Mouse (Mus musculus): ENCODE data around the gene Tmem267. TPM values are rescaled to one million over a fixed set of nuclear protein-coding genes. Genes with fewer than 3 reads are reported as not detected.

Gene Tmem267
- polyA plus RNA-seq, 1 experiment, result 18.2 TPM

DNA sequence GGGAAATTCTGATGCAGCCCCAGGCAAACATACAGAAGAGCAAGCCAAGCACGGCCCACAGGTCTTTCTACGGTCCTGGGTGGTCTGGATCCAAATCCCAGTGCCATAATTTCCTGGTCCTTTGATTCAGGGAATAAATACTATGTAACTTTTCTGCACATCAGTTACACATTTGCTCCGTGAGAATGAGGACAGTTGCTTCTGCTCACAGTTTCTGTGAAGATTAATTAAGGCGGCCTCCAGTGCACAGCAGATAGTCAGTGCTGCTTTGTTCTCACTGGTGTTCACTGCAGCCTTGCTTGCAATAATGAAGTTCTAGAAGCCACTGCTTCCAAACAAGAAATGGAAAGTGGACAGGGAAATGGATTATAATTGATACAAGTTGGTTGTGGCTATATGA, 150.0 kb downstream of the Tmem267 start:
- Histone ChIP-seq H3K4me3 (replicated peaks; ENCODE audit: insufficient read depth, low read depth, low read length) (no peak overlapping the region), H3K4me1 (ENCODE audit: control insufficient read depth, insufficient read depth, low read length) (no peaks in the 10 kb centered on the region), H3K27me3 (ENCODE audit: control insufficient read depth, insufficient read depth, low read length) (no peaks in the 10 kb centered on the region), H3K27ac (ENCODE audit: insufficient read depth, low read length) (no peak overlapping the region)
- no peak for TF ChIP-seq POLR2A (IDR thresholded peaks at IDR 0.05; ENCODE audit: borderline replicate concordance, insufficient read depth, low read length)
- 78% methylated on average over 4 of the region's 4 CpGs for WGBS
- DNase-seq, result no peak

GRCm38 (mm10) chr13:119638449-119638848, 150.6 kb downstream of the Tmem267 start:
- DNase-seq, result no peak
- TF ChIP-seq CTCF (IDR thresholded peaks at IDR 0.05; ENCODE audit: borderline replicate concordance, insufficient read depth, low read depth, low read length), result no peak
- no peak for TF ChIP-seq POLR2A (IDR thresholded peaks at IDR 0.05; ENCODE audit: borderline replicate concordance, insufficient read depth, low read length)
- no peak overlapping the region for H3K4me3 ChIP-seq (replicated peaks; ENCODE audit: insufficient read depth, low read depth, low read length)
- H3K4me1 ChIP-seq (ENCODE audit: control insufficient read depth, insufficient read depth, low read length), result no peaks in the 10 kb centered on the region
- no peak overlapping the region for H3K27ac ChIP-seq (ENCODE audit: insufficient read depth, low read length)
- no peaks in the 10 kb centered on the region for H3K27me3 ChIP-seq (ENCODE audit: control insufficient read depth, insufficient read depth, low read length)
- WGBS, result 82% methylated on average over 5 of the region's 5 CpGs

DNA sequence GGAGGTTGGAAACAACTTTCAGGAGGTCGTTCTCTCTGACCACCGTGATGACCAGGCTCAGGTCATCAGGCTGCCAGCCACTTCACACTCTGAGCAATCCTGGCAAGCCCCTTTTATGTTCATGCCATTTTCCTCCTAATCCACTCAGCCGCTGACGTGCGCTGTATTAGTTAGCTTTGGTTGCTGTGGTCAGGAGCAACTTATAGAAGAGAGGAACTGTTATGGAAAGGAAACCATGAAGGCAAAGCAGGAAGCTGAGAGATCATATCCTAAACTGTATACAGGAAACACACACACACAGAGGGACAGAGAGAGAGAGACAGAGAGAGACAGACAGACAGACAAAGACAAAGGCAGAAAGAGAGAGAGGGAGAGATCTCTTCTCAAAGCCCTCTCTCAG, 151.5 kb downstream of the Tmem267 start:
- DNase-seq, result no peak
- WGBS, result 76% methylated on average over 5 of the region's 5 CpGs
- H3K4me1 ChIP-seq (ENCODE audit: control insufficient read depth, insufficient read depth, low read length), result no peaks in the 10 kb centered on the region
- no peaks in the 10 kb centered on the region for H3K27me3 ChIP-seq (ENCODE audit: control insufficient read depth, insufficient read depth, low read length)
- no peak overlapping the region for H3K4me3 ChIP-seq (replicated peaks; ENCODE audit: insufficient read depth, low read depth, low read length)
- H3K27ac ChIP-seq (ENCODE audit: insufficient read depth, low read length), result no peak overlapping the region
- TF ChIP-seq CTCF (IDR thresholded peaks at IDR 0.05; ENCODE audit: borderline replicate concordance, insufficient read depth, low read depth, low read length) (no peak), POLR2A (IDR thresholded peaks at IDR 0.05; ENCODE audit: borderline replicate concordance, insufficient read depth, low read length) (no peak)

DNA sequence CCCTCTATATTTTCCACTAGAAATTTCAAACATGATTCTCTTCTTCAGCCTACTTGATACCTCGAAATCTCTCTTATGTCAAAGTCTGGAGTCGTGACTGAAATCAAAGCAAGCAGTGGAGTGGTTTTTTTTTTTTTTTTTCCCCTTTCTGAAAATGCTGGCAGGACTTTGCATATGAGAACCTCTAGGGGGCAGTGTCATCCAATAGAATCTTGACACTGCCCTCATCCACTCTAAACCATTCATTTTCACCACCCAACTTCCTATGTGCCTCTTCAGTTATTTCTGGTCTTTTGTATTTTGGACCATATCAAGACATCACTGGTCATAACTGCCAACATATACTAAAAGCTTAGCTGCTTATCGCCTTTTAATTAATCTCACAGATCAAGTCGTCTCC, 152.7 kb downstream of the Tmem267 start:
- WGBS, result 37% methylated on average over 4 of the region's 4 CpGs
- H3K4me1 ChIP-seq (ENCODE audit: control insufficient read depth, insufficient read depth, low read length), result no peaks in the 10 kb centered on the region
- TF ChIP-seq POLR2A (IDR thresholded peaks at IDR 0.05; ENCODE audit: borderline replicate concordance, insufficient read depth, low read length) (no peak), CTCF (IDR thresholded peaks at IDR 0.05; ENCODE audit: borderline replicate concordance, insufficient read depth, low read depth, low read length) (no peak; the same call in 1 of the 2 replicates)
- no peaks in the 10 kb centered on the region for H3K27me3 ChIP-seq (ENCODE audit: control insufficient read depth, insufficient read depth, low read length)
- H3K27ac ChIP-seq (ENCODE audit: insufficient read depth, low read length), result no peak overlapping the region
- H3K4me3 ChIP-seq (replicated peaks; ENCODE audit: insufficient read depth, low read depth, low read length), result no peak overlapping the region
- DNase-seq, result peak in 1 of 2 experiments; percentile 25

GRCm38 (mm10) chr13:119641145-119641544, 153.3 kb downstream of the Tmem267 start:
- WGBS, result 76% methylated on average over 7 of the region's 7 CpGs
- Histone ChIP-seq H3K27me3 (ENCODE audit: control insufficient read depth, insufficient read depth, low read length) (no peaks in the 10 kb centered on the region), H3K4me1 (ENCODE audit: control insufficient read depth, insufficient read depth, low read length) (no peaks in the 10 kb centered on the region), H3K27ac (ENCODE audit: insufficient read depth, low read length) (no peak overlapping the region), H3K4me3 (replicated peaks; ENCODE audit: insufficient read depth, low read depth, low read length) (no peak overlapping the region)
- TF ChIP-seq POLR2A (IDR thresholded peaks at IDR 0.05; ENCODE audit: borderline replicate concordance, insufficient read depth, low read length), result no peak
- no peak for TF ChIP-seq CTCF (IDR thresholded peaks at IDR 0.05; ENCODE audit: borderline replicate concordance, insufficient read depth, low read depth, low read length)
- no peak for DNase-seq

DNA sequence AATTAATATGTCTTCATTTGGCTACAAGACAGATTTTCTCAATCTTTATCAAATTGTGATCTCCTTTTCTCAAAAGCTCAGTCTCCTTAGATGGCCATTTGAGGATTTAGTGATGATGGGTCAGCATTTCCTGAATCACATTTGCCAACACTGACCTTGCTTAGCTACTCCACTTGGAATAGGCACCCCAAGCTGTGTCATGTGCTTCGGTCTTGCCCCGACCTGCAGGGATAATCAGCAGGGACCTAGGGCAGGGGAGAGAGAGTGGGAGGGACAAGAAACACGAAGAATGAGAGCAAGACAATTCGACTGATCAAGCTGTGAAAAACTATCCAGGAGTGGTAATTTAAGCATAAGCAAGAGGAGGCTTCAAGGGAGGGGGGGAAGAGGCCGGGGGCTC, 156.9 kb downstream of the Tmem267 start:
- no peaks in the 10 kb centered on the region for H3K27me3 ChIP-seq (ENCODE audit: control insufficient read depth, insufficient read depth, low read length)
- 62% methylated on average over 5 of the region's 5 CpGs for WGBS
- DNase-seq, result no peak
- H3K4me1 ChIP-seq (ENCODE audit: control insufficient read depth, insufficient read depth, low read length), result no peaks in the 10 kb centered on the region
- H3K4me3 ChIP-seq (replicated peaks; ENCODE audit: insufficient read depth, low read depth, low read length), result no peak overlapping the region
- H3K27ac ChIP-seq (ENCODE audit: insufficient read depth, low read length), result no peak overlapping the region
- TF ChIP-seq CTCF (IDR thresholded peaks at IDR 0.05; ENCODE audit: borderline replicate concordance, insufficient read depth, low read depth, low read length) (no peak), POLR2A (IDR thresholded peaks at IDR 0.05; ENCODE audit: borderline replicate concordance, insufficient read depth, low read length) (no peak)

DNA sequence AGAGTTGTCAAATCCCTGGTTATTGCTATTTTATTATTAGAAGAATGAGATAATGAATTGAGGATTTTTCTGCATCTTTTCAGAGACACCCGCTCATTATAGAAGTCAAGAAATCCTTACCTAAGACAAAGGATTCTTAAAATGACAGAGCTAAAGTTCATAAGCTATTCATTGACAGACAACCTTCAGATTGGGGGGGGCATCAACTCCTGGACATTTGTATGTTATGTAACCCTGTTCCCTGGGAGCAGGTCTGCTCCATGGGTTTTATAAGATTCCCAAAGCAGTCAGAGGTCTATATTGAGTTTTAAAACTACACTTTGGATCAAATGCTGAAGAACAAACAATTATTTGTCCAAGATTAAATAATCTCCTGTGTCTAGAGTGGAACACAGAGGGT, 158.7 kb downstream of the Tmem267 start:
- no peak overlapping the region for H3K4me3 ChIP-seq (replicated peaks; ENCODE audit: insufficient read depth, low read depth, low read length)
- no peak for DNase-seq
- no peaks in the 10 kb centered on the region for H3K27me3 ChIP-seq (ENCODE audit: control insufficient read depth, insufficient read depth, low read length)
- 96% methylated on average over 1 of the region's 1 CpGs for WGBS
- TF ChIP-seq CTCF (IDR thresholded peaks at IDR 0.05; ENCODE audit: borderline replicate concordance, insufficient read depth, low read depth, low read length) (no peak), POLR2A (IDR thresholded peaks at IDR 0.05; ENCODE audit: borderline replicate concordance, insufficient read depth, low read length) (no peak)
- H3K4me1 ChIP-seq (ENCODE audit: control insufficient read depth, insufficient read depth, low read length), result no peaks in the 10 kb centered on the region
- no peak overlapping the region for H3K27ac ChIP-seq (ENCODE audit: insufficient read depth, low read length)

DNA sequence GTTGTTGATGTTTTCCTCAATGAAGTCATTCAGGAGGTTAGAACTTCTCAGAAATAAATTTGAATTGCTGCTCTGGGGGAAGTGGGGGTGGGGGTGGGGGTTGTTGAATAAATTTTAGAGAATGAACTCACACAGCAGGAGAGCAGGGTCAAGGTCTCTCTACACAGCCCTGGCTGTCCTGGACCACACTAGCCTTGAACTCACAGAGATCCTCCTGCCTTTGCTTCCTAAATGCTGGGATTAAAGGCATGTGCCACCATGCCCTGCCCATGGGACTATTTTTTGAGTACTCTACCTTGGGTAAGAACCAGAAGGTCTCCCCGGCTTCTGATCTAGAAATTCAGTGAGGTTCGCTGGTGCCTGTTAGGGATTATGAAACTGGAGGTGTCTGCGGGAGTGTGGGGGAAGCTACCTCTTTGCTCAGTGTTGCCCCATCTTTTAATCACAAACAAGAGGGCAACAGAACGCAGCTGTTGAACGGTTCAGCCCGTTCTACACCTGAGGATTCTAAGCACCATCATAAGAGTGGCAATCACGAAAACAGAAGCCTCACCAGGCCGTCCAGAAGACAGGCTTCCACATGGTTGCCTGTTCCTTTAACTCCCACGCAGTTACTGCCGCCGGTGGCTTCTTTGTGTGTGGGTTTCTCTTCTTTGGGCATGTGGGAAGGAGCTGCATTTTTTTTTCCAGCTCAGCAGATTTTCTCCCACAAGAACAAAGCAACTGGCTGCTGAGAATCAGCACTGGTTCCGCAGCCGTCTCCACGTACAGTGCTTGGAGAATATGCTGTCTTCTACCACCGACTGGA, 161.3 kb downstream of the Tmem267 start:
- no peak for TF ChIP-seq POLR2A (IDR thresholded peaks at IDR 0.05; ENCODE audit: borderline replicate concordance, insufficient read depth, low read length)
- TF ChIP-seq CTCF (IDR thresholded peaks at IDR 0.05; ENCODE audit: borderline replicate concordance, insufficient read depth, low read depth, low read length), result no peak
- no peak overlapping the region for H3K4me3 ChIP-seq (replicated peaks; ENCODE audit: insufficient read depth, low read depth, low read length)
- no peak for DNase-seq

More for the DNA sequence above, 161.3 kb downstream of the Tmem267 start:
- WGBS, result 38% methylated on average over 15 of the region's 15 CpGs
- Histone ChIP-seq H3K27me3 (ENCODE audit: control insufficient read depth, insufficient read depth, low read length) (no peaks in the 10 kb centered on the region), H3K4me1 (ENCODE audit: control insufficient read depth, insufficient read depth, low read length) (no peaks in the 10 kb centered on the region), H3K27ac (ENCODE audit: insufficient read depth, low read length) (no peak overlapping the region)

Measured in cerebellum, adult 2 months (tissue).